Mouse (Mus musculus) gastrocnemius, adult 18-20 months (tissue): ENCODE measurements around the gene Zfp414. TPM values are rescaled to one million over a fixed set of nuclear protein-coding genes. Genes with fewer than 3 reads are reported as not detected.

Experiments
- DNase-seq: peaks from one replicate; pipeline ENCODE4 v3.0.0; 2021; ENCODE audit warnings: low spot score
- total RNA-seq, 2 experiments: library from RNA; stranded (reverse); gene quantifications; 2 replicates each; pipeline ENCODE4 v1.2.3; 2021

The Zfp414 gene
- total RNA-seq, 2 experiments from 2014 or later: 6.1 to 6.3 TPM

GRCm38 (mm10) chr17:33649781-33650475 lies 21.0 kb downstream of the Zfp414 start:
- no peak for DNase-seq

GRCm38 (mm10) chr17:33666813-33667212 lies 37.9 kb downstream of the Zfp414 start:
- DNase-seq: no peak

GRCm38 (mm10) chr17:33669681-33670080 lies 40.8 kb downstream of the Zfp414 start:
- no peak for DNase-seq

- no peak for DNase-seq
These were observed 44.9 kb downstream of the Zfp414 start for GRCm38 (mm10) chr17:33673837-33674236.

- peak; percentile 66 for DNase-seq
These were observed 46.6 kb downstream of the Zfp414 start for GRCm38 (mm10) chr17:33675452-33675851.

- no peak for DNase-seq
These were observed 47.2 kb downstream of the Zfp414 start for GRCm38 (mm10) chr17:33676086-33676485.

GRCm38 (mm10) chr17:33678771-33679170 lies 49.9 kb downstream of the Zfp414 start:
- DNase-seq: no peak

Other genes with a start within 250 kb of the Zfp414 start
- 1 to 10 TPM; 1.7 to 2.6 TPM for gene Zfp101, start 234.4 kb upstream of the Zfp414 start, total RNA-seq
- gene Actl9, start 196.2 kb upstream of the Zfp414 start, total RNA-seq: not detected
- gene Adamts10, start 104.9 kb upstream of the Zfp414 start, total RNA-seq: 1 to 10 TPM; 4.7 TPM
- under 1 TPM; 0.76 to 0.94 TPM for gene Myo1f, start 73.4 kb upstream of the Zfp414 start, total RNA-seq
- under 1 TPM in 1 of 2 experiments, not detected in 1; 0.17 TPM for gene Pram1, start 9.0 kb downstream of the Zfp414 start, total RNA-seq
- gene Hnrnpm, start 57.8 kb downstream of the Zfp414 start, total RNA-seq: 10 to 100 TPM; 62.1 to 74.1 TPM
- gene March2, start 89.6 kb downstream of the Zfp414 start, total RNA-seq: 10 to 100 TPM; 87.2 to 90.6 TPM
- 100 to 1,000 TPM; 138 to 142 TPM for gene Rab11b, start 131.4 kb downstream of the Zfp414 start, total RNA-seq
- gene Angptl4, start 152.7 kb downstream of the Zfp414 start, total RNA-seq: 1 to 10 TPM; 4.3 to 6.6 TPM
- gene Kank3, start 181.4 kb downstream of the Zfp414 start, total RNA-seq: 10 to 100 TPM; 13.4 to 16.6 TPM
- 100 to 1,000 TPM; 586 to 627 TPM for gene Rps28, start 195.5 kb downstream of the Zfp414 start, total RNA-seq
- gene Ndufa7, start 195.5 kb downstream of the Zfp414 start, total RNA-seq: 100 to 1,000 TPM; 375 to 377 TPM
- gene Cd320, start 214.0 kb downstream of the Zfp414 start, total RNA-seq: 10 to 100 TPM; 14.8 to 15.2 TPM
- gene Gm7029, start 244.7 kb downstream of the Zfp414 start, total RNA-seq: not detected